Mouse (Mus musculus): Measurements from ENCODE around the gene Usp29.

GRCm38 (mm10) chr7:6759698-6760097 lies 29.3 kb downstream of the Usp29 start:
- TF ChIP-seq CTCF (IDR thresholded peaks at IDR 0.05; ENCODE audit: low read depth) (no peak), EP300 (IDR thresholded peaks at IDR 0.05; ENCODE audit: low read depth) (no peak)

All from liver, embryonic 14.5 days (tissue).